Mouse (Mus musculus): ENCODE measurements at regions not wholly inside any gene's neighbourhood (a gene's known extent, or its start where the extent isn't known, plus 50 kb on each side); places are given as distances from the start of the nearest gene placed in this dataset.

DNA sequence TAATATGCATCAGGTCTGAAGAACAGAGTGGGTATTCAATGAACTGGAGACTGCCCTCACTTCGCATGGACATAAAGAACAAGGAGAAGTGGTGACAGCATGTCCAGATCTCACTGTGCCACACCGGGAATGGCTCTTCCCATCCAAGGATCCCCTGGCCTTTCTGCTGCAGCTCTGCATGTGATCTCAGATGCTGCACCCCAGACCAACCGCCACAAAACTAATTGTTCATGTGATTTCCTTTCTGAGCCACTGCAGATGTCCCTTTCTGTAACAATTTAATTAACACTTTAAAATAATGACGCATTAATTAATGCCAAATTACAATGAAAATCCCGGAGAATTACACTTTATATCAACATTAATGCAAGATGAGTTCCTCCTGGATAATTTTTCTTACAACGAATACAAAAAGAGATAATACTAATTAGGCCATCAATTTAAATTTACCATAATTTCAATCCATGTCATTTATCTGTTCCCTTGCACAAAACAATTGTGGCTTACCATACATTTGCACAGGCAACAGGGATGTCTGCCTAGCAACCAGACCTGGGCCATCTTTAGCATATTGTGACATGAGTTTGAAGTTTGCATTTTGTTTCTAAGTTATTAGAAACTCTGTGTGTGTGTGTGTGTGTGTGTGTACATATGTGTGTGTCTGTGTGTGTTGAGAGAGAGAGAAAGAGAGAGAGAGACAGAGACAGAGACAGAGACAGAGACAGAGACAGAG is 630.9 kb upstream of the Pkn2 start:
- Histone ChIP-seq H3K27me3 (no peaks in the 10 kb centered on the region), H3K27ac (no peak overlapping the region), H3K4me3 (no peak overlapping the region), H3K36me3 (no peaks in the 10 kb centered on the region), H3K9ac (no peak overlapping the region), H3K9me3 (no peaks in the 10 kb centered on the region), H3K4me1 (0 out of 2 replicates have a peak, but pooled peaks cover 3% of the 10 kb centered on the region), H3K4me2 (replicated peaks) (no peak overlapping the region)
- ATAC-seq (ENCODE audit: low FRiP score, low read depth): no peak
- whole genome bisulfite sequencing: 74% methylated on average over 6 of the region's 6 CpGs

DNA sequence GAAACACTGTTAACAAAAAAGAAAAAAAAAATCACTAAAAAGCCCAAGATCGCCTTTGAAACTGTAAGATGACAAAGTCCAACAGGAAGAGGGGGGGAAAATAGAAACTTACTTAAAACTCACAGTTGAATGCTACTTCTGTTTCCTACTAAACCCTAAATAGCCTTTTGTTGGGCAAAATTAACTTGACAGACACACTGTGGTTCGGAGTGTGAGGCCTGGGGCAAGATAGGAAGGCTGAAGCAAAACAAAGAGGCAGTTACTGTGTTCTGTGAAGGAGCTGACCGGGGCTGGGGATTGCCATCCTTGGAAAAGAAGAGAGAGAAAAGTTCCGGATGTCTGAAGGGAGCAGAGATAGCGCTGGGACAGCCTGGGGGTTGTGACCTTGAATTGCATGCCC is 627.7 kb upstream of the Pkn2 start:
- WGBS: 68% methylated on average over 5 of the region's 5 CpGs
- ATAC-seq (ENCODE audit: low FRiP score, low read depth): no peak
- H3K9ac ChIP-seq: no peak overlapping the region
- no peaks in the 10 kb centered on the region for H3K9me3 ChIP-seq
- no peaks in the 10 kb centered on the region for H3K36me3 ChIP-seq
- no peak overlapping the region for H3K4me2 ChIP-seq (replicated peaks)
- H3K27ac ChIP-seq: no peak overlapping the region
- no peak overlapping the region for H3K4me3 ChIP-seq
- 0 out of 2 replicates have a peak, but pooled peaks cover 3% of the 10 kb centered on the region for H3K4me1 ChIP-seq
- H3K27me3 ChIP-seq: no peaks in the 10 kb centered on the region

DNA sequence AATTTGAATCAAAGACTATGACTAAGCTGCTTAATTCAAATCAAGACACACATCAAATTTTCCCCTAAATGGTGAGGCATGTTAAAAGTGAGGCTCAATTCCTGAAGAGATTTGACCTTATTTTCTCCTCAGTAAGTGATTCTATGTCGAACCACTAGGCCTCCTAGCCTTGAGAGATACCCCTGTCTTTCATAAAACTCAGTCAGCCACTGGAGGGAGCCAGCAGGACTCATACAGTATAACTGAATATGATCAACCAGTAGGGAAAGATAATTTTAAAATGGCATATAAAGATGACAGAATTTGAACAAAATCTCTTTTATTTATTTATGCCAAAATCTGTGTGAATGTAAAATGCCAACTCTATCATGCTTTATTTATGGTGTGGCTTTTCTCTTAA is 626.5 kb upstream of the Pkn2 start:
- Histone ChIP-seq H3K9me3 (no peaks in the 10 kb centered on the region), H3K4me3 (no peak overlapping the region), H3K9ac (no peak overlapping the region), H3K4me1 (0 out of 2 replicates have a peak, but pooled peaks cover 3% of the 10 kb centered on the region), H3K27ac (no peak overlapping the region), H3K4me2 (replicated peaks) (no peak overlapping the region), H3K27me3 (no peaks in the 10 kb centered on the region), H3K36me3 (no peaks in the 10 kb centered on the region)
- no peak for ATAC-seq (ENCODE audit: low FRiP score, low read depth)
- 73% methylated on average over 1 of the region's 1 CpGs for WGBS

DNA sequence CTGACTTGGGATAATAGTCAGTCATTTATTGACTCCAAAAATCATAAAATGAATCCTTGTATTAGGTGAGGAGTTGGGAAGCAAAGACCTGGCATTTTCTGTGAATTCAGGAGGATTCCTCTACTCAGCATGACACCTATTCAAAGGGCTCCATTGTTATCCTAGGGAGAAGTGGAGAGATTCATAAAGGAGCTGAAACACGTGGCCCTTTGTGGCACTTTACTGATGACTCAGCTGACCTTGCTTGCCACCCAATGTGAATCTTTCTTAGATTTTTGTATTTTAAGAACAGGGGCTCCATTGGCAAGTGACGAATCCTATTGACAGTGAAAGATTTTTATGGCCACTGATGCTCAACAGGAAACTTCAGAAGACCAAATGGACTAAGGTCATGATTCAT is 619.2 kb upstream of the Pkn2 start:
- WGBS: 51% methylated on average over 2 of the region's 2 CpGs
- Histone ChIP-seq H3K27me3 (peaks cover 11% of the 10 kb centered on the region), H3K4me2 (replicated peaks) (no peak overlapping the region), H3K4me1 (peaks cover 4% of the 10 kb centered on the region), H3K9me3 (no peaks in the 10 kb centered on the region), H3K27ac (no peak overlapping the region), H3K4me3 (no peak overlapping the region), H3K9ac (no peak overlapping the region), H3K36me3 (no peaks in the 10 kb centered on the region)
- ATAC-seq (ENCODE audit: low FRiP score, low read depth): no peak

DNA sequence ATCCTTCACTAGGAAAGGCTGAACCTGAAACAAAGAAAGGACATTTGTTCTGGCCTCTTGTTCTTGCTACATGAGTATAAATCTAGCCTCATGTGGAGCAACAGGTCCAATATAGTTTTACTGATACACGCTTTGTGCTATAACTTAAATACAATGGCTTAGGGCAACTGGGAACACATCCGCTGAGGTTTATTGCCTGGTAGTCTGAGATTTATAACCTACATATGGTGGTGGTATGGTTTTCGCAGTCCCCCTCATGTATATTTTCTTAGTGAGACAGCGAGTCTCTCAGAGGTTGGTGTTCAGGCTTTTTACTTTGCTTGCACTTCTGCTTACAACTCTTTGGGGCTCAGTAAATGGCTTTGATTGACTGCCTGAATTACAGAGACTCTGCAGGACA is 613.6 kb upstream of the Pkn2 start:
- WGBS: 17% methylated on average over 4 of the region's 4 CpGs
- no peak overlapping the region for H3K27ac ChIP-seq
- H3K9ac ChIP-seq: no peak overlapping the region

DNA sequence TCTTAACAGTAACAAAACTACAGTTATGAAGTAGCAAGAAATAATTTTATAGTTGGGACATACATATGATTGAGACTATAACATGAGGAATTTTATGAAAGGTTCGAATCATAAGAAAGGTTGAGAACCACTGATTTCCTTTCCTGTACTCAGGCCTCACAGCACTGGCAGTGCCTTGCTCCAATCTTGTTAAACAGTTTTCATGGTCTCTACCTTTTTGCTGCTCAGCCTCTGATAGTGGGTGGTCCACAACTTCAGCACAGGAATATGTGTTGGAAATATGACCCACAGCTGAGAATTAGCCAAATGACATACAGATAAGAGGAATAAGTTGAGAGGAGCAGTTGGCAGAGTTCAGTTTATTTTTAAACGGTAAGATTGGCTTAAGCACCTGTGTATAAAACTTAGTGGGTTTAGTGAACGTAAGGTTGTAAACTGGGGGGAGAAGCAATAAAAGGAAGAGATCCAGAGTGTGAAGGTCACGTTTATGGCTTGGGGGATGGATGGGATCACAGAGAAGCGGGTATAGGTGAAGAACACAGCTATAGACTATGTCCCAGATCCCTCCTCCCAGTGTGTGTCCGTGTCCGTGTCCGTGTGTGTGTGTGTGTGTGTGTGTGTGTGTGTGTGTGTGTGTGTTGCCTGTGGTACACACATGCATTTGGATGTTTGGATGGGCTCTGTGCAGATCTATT is 596.3 kb upstream of the Pkn2 start:
- Histone ChIP-seq H3K4me2 (replicated peaks) (no peak overlapping the region), H3K27me3 (no peaks in the 10 kb centered on the region), H3K36me3 (no peaks in the 10 kb centered on the region), H3K27ac (no peak overlapping the region), H3K9me3 (no peaks in the 10 kb centered on the region), H3K4me3 (no peak overlapping the region), H3K9ac (no peak overlapping the region), H3K4me1 (no peaks in the 10 kb centered on the region)
- WGBS: 46% methylated on average over 8 of the region's 8 CpGs
- ATAC-seq (ENCODE audit: low FRiP score, low read depth): no peak

More for the DNA sequence above, 613.6 kb upstream of the Pkn2 start:
- Histone ChIP-seq H3K4me1 (peaks cover 29% of the 10 kb centered on the region), H3K4me3 (no peak overlapping the region), H3K4me2 (replicated peaks) (no peak overlapping the region), H3K36me3 (no peaks in the 10 kb centered on the region), H3K27me3 (peaks cover 17% of the 10 kb centered on the region), H3K9me3 (no peaks in the 10 kb centered on the region)
- peak; percentile 74; the same call in 1 of the 2 replicates for ATAC-seq (ENCODE audit: low FRiP score, low read depth)

DNA sequence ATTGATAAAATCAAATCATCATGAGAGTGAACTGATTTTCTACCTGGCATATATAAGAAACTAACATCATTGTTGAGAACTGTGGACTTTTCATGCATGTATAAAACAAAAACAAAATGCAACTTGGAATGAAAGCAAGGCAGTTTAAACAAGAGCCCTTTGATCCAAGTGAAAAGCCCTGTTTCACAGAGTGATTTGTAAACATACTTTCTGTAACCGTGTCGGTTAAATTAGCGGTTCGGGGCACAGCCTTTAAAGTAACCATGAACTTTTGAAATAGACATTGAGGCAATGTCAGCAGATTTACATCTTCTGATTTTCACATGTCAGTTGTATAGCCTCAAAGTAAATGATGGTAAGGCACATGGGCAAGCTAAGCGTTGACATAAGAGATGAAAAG is 593.7 kb upstream of the Pkn2 start:
- no peaks in the 10 kb centered on the region for H3K36me3 ChIP-seq
- H3K9ac ChIP-seq: no peak overlapping the region
- H3K9me3 ChIP-seq: 0 out of 2 replicates have a peak, but pooled peaks cover 3% of the 10 kb centered on the region
- no peak for ATAC-seq (ENCODE audit: low FRiP score, low read depth)
- H3K27me3 ChIP-seq: no peaks in the 10 kb centered on the region
- H3K4me2 ChIP-seq (replicated peaks): no peak overlapping the region
- no peaks in the 10 kb centered on the region for H3K4me1 ChIP-seq
- H3K4me3 ChIP-seq: no peak overlapping the region
- WGBS: 67% methylated on average over 5 of the region's 5 CpGs
- no peak overlapping the region for H3K27ac ChIP-seq

DNA sequence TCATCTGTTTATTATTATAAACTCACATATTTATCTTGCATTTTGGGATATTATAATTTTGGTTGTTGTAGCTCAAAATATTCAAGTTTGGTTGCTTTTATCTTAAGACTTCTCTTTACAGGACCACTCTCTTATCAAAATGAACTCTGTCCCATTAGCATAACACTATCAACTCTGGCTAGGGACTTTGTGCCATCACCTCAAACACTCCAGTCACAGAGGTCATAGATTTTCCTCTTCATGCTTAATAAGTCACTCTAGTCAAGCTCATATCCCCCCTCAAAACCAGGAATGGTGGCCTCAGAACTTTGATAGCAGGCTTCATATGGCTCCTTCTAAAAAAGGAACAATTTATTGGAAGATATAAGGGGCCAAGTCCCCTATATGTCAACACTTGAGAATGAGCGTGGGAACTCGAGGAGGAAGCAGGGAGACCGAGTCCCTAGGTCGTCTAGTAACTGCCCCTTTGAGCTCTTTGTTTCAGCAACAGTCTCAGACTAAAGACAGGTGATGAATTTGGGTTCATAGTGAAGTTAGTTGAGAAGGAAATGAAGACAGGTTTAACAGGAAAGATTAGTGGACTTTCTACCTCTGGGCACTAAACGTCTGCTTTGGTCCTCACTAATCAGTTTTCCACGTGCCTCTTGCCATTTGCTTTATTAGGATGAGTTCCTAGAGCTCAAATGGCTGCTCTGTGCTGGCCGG is 565.4 kb upstream of the Pkn2 start:
- Histone ChIP-seq H3K4me2 (replicated peaks) (no peak overlapping the region), H3K27ac (no peak overlapping the region), H3K27me3 (no peaks in the 10 kb centered on the region), H3K4me3 (no peak overlapping the region), H3K9ac (no peak overlapping the region), H3K36me3 (no peaks in the 10 kb centered on the region), H3K4me1 (no peaks in the 10 kb centered on the region), H3K9me3 (no peaks in the 10 kb centered on the region)
- WGBS: 47% methylated on average over 7 of the region's 7 CpGs
- ATAC-seq (ENCODE audit: low FRiP score, low read depth): no peak

DNA sequence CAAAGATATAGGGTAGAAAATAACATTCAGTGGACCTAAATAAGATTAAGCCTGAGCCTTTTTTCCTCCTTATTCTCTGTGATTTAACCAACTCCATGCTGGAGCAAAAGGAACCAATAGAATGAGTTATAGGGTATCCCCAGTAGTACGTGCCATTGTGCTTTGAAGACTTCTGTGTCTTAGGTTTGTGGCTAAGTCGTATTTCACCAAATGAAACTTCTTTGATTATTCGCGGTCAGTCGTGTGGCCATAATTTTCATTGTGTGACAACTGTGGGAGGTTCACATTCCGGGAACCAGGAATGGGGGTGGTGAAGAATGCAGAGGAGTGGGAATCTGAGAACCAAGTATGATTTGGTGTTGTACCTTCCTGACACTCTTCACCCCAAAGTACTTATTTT is 535.6 kb upstream of the Pkn2 start:
- no peaks in the 10 kb centered on the region for H3K9me3 ChIP-seq
- no peaks in the 10 kb centered on the region for H3K36me3 ChIP-seq
- no peak overlapping the region for H3K27ac ChIP-seq
- no peak for ATAC-seq (ENCODE audit: low FRiP score, low read depth)
- no peaks in the 10 kb centered on the region for H3K4me1 ChIP-seq
- H3K4me3 ChIP-seq: no peak overlapping the region
- no peak overlapping the region for H3K4me2 ChIP-seq (replicated peaks)
- WGBS: 67% methylated on average over 6 of the region's 6 CpGs
- no peaks in the 10 kb centered on the region for H3K27me3 ChIP-seq
- no peak overlapping the region for H3K9ac ChIP-seq

DNA sequence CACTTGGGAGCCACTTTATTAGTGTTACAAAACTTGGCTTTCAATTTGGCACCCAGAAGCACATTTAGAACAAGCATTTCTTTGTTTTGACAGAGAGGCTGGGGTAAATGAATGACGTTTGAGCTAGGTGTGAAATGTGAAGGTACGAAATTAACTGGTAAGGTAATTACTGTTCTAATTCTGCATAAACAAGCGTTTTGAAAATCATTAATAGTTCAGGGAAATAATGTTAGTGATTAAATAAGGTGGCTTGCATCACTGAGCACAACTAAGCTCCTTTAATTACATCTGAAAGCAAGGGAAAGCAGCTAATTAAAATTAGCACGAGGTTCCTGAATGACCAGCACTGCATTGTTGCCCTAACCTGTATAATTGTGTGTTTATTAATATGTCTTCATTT is 529.9 kb upstream of the Pkn2 start:
- 37% methylated on average over 4 of the region's 4 CpGs for WGBS
- Histone ChIP-seq H3K4me1 (no peaks in the 10 kb centered on the region), H3K4me2 (replicated peaks) (no peak overlapping the region), H3K36me3 (no peaks in the 10 kb centered on the region), H3K4me3 (no peak overlapping the region), H3K9ac (no peak overlapping the region), H3K27ac (no peak overlapping the region), H3K9me3 (no peaks in the 10 kb centered on the region), H3K27me3 (no peaks in the 10 kb centered on the region)
- ATAC-seq (ENCODE audit: low FRiP score, low read depth): 0 out of 2 replicates have a peak, but pooled peaks have one; percentile 32

DNA sequence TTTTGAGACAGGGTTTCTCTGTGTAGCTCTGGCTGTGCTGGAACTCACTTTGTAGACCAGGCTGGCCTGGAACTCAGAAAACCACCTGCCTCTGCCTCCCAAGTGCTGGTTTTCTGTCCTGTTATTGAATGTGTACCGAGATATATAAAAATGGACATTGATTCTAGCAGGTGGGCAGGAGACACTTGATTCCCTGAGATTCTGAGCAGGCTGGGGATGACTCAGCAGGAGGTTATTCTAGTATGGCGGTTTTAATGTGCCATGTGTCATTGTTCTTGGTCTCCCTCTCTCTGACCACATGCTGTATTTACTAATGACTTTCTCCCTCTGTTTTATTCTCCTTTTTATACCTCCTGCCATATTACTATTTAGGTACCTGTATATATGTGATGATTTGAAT is 517.2 kb upstream of the Pkn2 start:
- H3K27ac ChIP-seq: no peak overlapping the region
- H3K4me3 ChIP-seq: no peak overlapping the region
- ATAC-seq (ENCODE audit: low FRiP score, low read depth): no peak
- H3K9me3 ChIP-seq: no peaks in the 10 kb centered on the region
- H3K4me1 ChIP-seq: no peaks in the 10 kb centered on the region
- 76% methylated on average over 2 of the region's 2 CpGs for WGBS
- no peak overlapping the region for H3K4me2 ChIP-seq (replicated peaks)
- no peak overlapping the region for H3K9ac ChIP-seq
- H3K27me3 ChIP-seq: 0 out of 2 replicates have a peak, but pooled peaks cover 3% of the 10 kb centered on the region
- no peaks in the 10 kb centered on the region for H3K36me3 ChIP-seq

DNA sequence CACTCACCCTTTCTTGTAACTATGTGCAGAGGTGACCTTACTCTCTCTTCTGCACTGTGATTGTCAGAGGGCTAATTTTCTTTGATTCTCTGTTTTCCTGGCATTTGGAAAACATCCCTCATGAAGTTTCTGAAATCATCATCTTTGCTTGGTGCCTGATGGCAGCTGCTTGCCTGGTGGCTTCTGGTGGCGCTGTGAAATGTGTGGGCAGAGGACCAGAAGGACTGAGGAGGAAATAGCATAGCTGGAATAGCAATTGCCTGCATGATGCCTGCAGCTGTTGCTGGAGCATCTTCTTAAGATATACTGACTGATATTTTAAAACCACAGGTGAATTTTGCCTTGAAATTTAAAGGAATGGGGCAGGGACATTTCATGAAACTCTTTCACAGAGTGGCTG is 502.6 kb upstream of the Pkn2 start:
- Histone ChIP-seq H3K4me1 (no peaks in the 10 kb centered on the region), H3K9me3 (0 out of 2 replicates have a peak, but pooled peaks cover 4% of the 10 kb centered on the region), H3K36me3 (no peaks in the 10 kb centered on the region), H3K27me3 (no peaks in the 10 kb centered on the region), H3K27ac (no peak overlapping the region), H3K4me3 (no peak overlapping the region), H3K4me2 (replicated peaks) (no peak overlapping the region), H3K9ac (no peak overlapping the region)
- WGBS: 84% methylated on average over 1 of the region's 1 CpGs
- no peak for ATAC-seq (ENCODE audit: low FRiP score, low read depth)
